Mouse (Mus musculus) bone marrow macrophage, adult 2 months (primary cell): ENCODE data around the gene Grem1. TPM values are rescaled to one million over a fixed set of nuclear protein-coding genes. Genes with fewer than 3 reads are reported as not detected.

Source experiments
- H3K27ac ChIP-seq: 2 replicates; pipeline ENCODE4 v1.5.1; 2012; ENCODE audit warnings: low read depth, low read length; ENCODE audit not compliant: insufficient read depth
- H3K4me1 ChIP-seq: 2 replicates; pipeline ENCODE4 v1.6.1; 2012; ENCODE audit warnings: low read length; ENCODE audit not compliant: control insufficient read depth, insufficient read depth
- H3K4me3 ChIP-seq: 2 replicates; pipeline ENCODE4 v1.5.1; 2012; ENCODE audit warnings: mild to moderate bottlenecking, low read length, moderate library complexity; ENCODE audit not compliant: insufficient read depth
- CTCF ChIP-seq: IDR thresholded peaks from 2 replicates; pipeline ENCODE4 v1.5.1; 2012; ENCODE audit warnings: low read depth, mild to moderate bottlenecking, low read length, moderate library complexity
- POLR2A ChIP-seq: IDR thresholded peaks from 2 replicates; pipeline ENCODE4 v1.6.1; 2012; ENCODE audit warnings: mild to moderate bottlenecking, low read depth, low read length, borderline replicate concordance
- polyA plus RNA-seq: library from polyadenylated mRNA; stranded (reverse); fragments of >200 nt; gene quantifications from 2 replicates; pipeline ENCODE4 v1.2.4, GENCODE M21; 2012; ENCODE audit not compliant: missing spikeins, insufficient read depth, insufficient read length

Grem1 gene
- polyA plus RNA-seq, 1 experiment, result 2.2 TPM

- Histone ChIP-seq H3K27ac (no peak overlapping the region), H3K4me1 (no peaks in the 10 kb centered on the region), H3K4me3 (no peak overlapping the region)
- TF ChIP-seq CTCF (no peak), POLR2A (no peak)
These were observed 29.4 kb upstream of the Grem1 start for GRCm38 (mm10) chr2:113787882-113788281.

GRCm38 (mm10) chr2:113784851-113785250, 26.4 kb upstream of the Grem1 start:
- Histone ChIP-seq H3K27ac (no peak overlapping the region), H3K4me3 (no peak overlapping the region), H3K4me1 (no peaks in the 10 kb centered on the region)
- no peak for TF ChIP-seq POLR2A

- TF ChIP-seq CTCF (no peak), POLR2A (no peak)
- Histone ChIP-seq H3K4me1 (no peaks in the 10 kb centered on the region), H3K4me3 (no peak overlapping the region), H3K27ac (no peak overlapping the region)
These were observed 23.1 kb upstream of the Grem1 start for GRCm38 (mm10) chr2:113781521-113781920.

- Histone ChIP-seq H3K4me3 (no peak overlapping the region), H3K4me1 (no peaks in the 10 kb centered on the region), H3K27ac (no peak overlapping the region)
- no peak for TF ChIP-seq CTCF
These were observed 22.7 kb upstream of the Grem1 start for GRCm38 (mm10) chr2:113781107-113781506.

GRCm38 (mm10) chr2:113779336-113779735, 20.9 kb upstream of the Grem1 start:
- Histone ChIP-seq H3K27ac (no peak overlapping the region), H3K4me1 (no peaks in the 10 kb centered on the region), H3K4me3 (no peak overlapping the region)
- no peak for TF ChIP-seq POLR2A
- no peak for TF ChIP-seq CTCF

- Histone ChIP-seq H3K27ac (no peak overlapping the region), H3K4me3 (no peak overlapping the region), H3K4me1 (no peaks in the 10 kb centered on the region)
- TF ChIP-seq POLR2A (no peak), CTCF (no peak)
These were observed 19.6 kb upstream of the Grem1 start for GRCm38 (mm10) chr2:113778036-113778435.

- TF ChIP-seq POLR2A (no peak), CTCF (no peak)
- Histone ChIP-seq H3K4me1 (no peaks in the 10 kb centered on the region), H3K27ac (no peak overlapping the region), H3K4me3 (no peak overlapping the region)
These were observed 17.9 kb upstream of the Grem1 start for GRCm38 (mm10) chr2:113776297-113776696.

GRCm38 (mm10) chr2:113774150-113774805, 15.8 kb upstream of the Grem1 start:
- Histone ChIP-seq H3K27ac (no peak overlapping the region), H3K4me1 (no peaks in the 10 kb centered on the region), H3K4me3 (no peak overlapping the region)
- no peak for TF ChIP-seq CTCF
- no peak for TF ChIP-seq POLR2A

- TF ChIP-seq POLR2A (no peak), CTCF (no peak)
- H3K4me1 ChIP-seq, result no peaks in the 10 kb centered on the region
- no peak overlapping the region for H3K27ac ChIP-seq
- H3K4me3 ChIP-seq, result no peak overlapping the region
These were observed 10.3 kb upstream of the Grem1 start for GRCm38 (mm10) chr2:113768541-113769303.

GRCm38 (mm10) chr2:113765885-113766284, 7.4 kb upstream of the Grem1 start:
- TF ChIP-seq CTCF (no peak), POLR2A (no peak)
- H3K4me3 ChIP-seq, result no peak overlapping the region
- H3K27ac ChIP-seq, result no peak overlapping the region

More at GRCm38 (mm10) chr2:113765885-113766284, 7.4 kb upstream of the Grem1 start:
- H3K4me1 ChIP-seq, result no peaks in the 10 kb centered on the region
